Comparison of ENCODE assay signal across 22 mouse cellular contexts in genomic region chr9:31719309-31719708, GRCm38 (mm10).
DNase-seq lines count a peak whose midpoint lies in the region; ATAC-seq and TF ChIP-seq lines count a peak whose summit lies in the region.
"Had no signal": no experiment of that assay in that cellular context is flagged by ENCODE, and none has a peak within 500 bp of the region (broad histone marks: within the 10 kb centered on the region; RNA-seq: fewer than 3 reads in every experiment).

No protein-coding gene starts in this region.

- H3K27ac ChIP-seq in forebrain, postnatal 0 days (ENCODE audit: low read depth, low read length), result no peak overlapping the region
- H3K27ac ChIP-seq in forebrain, embryonic 11.5 days (ENCODE audit: low read depth, low read length), result no peak overlapping the region
- H3K27ac ChIP-seq in layer of hippocampus, adult 2 months, result no peak overlapping the region
- no peak overlapping the region for H3K27ac ChIP-seq in thymus, adult 2 months (ENCODE audit: control insufficient read depth, insufficient read depth, low read length)
- H3K27ac ChIP-seq in forebrain, embryonic 12.5 days, result no peak overlapping the region
- H3K27ac ChIP-seq: heart, embryonic 15.5 days; limb, embryonic 10.5 days had no signal

- ATAC-seq in forebrain, postnatal 0 days, result no peak
- no peak for ATAC-seq in forebrain, embryonic 11.5 days (replicated peaks; ENCODE audit: low FRiP score)
- no peak for ATAC-seq in forebrain, embryonic 12.5 days (ENCODE audit: low FRiP score)
- ATAC-seq: activated CD4-positive, CD25-positive, alpha-beta regulatory T cell, adult 4 months; hindbrain, embryonic 16.5 days had no signal

- 66% methylated on average over 6 of the region's 6 CpGs for WGBS in forebrain, postnatal 0 days
- WGBS in forebrain, embryonic 11.5 days, result 67% methylated on average over 6 of the region's 6 CpGs
- 66% methylated on average over 6 of the region's 6 CpGs for WGBS in thymus, adult 2 months
- 58% methylated on average over 6 of the region's 6 CpGs for WGBS in forebrain, embryonic 12.5 days

- no peaks in the 10 kb centered on the region for H3K4me1 ChIP-seq in forebrain, postnatal 0 days (ENCODE audit: insufficient read depth)
- H3K4me1 ChIP-seq in forebrain, embryonic 11.5 days (replicated peaks; ENCODE audit: control insufficient read depth, insufficient read depth, low read length), result no peaks in the 10 kb centered on the region
- no peaks in the 10 kb centered on the region for H3K4me1 ChIP-seq in thymus, adult 2 months (replicated peaks; ENCODE audit: control insufficient read depth, insufficient read depth, low read length)
- H3K4me1 ChIP-seq in forebrain, embryonic 12.5 days, result no peaks in the 10 kb centered on the region
- H3K4me1 ChIP-seq: heart, embryonic 15.5 days had no signal

- TF ChIP-seq CTCF in forebrain, postnatal 0 days (IDR thresholded peaks at IDR 0.05; ENCODE audit: low read depth), result peak; percentile 21; the same call in 1 of the 2 replicates
- TF ChIP-seq CTCF in layer of hippocampus, adult 2 months (conservative IDR thresholded peaks at IDR 0.05), result peak; percentile 53
- no peak for TF ChIP-seq CTCF in thymus, adult 2 months (IDR thresholded peaks at IDR 0.05; ENCODE audit: borderline replicate concordance, control insufficient read depth, extremely low read depth, insufficient read depth, low read length, poor library complexity)

- no peak for TF ChIP-seq POLR2A in thymus, adult 2 months (IDR thresholded peaks at IDR 0.05; ENCODE audit: control insufficient read depth, extremely low read depth, insufficient read depth, low read length, poor library complexity)

- H3K27me3 ChIP-seq in forebrain, postnatal 0 days (ENCODE audit: insufficient read depth, low read length), result no peaks in the 10 kb centered on the region
- no peaks in the 10 kb centered on the region for H3K27me3 ChIP-seq in forebrain, embryonic 11.5 days (ENCODE audit: control insufficient read depth, insufficient read depth, low read length)
- no peaks in the 10 kb centered on the region for H3K27me3 ChIP-seq in thymus, adult 2 months (ENCODE audit: control insufficient read depth, insufficient read depth, low read length)
- no peaks in the 10 kb centered on the region for H3K27me3 ChIP-seq in forebrain, embryonic 12.5 days
- H3K27me3 ChIP-seq: heart, embryonic 15.5 days had no signal

- no peaks in the 10 kb centered on the region for H3K36me3 ChIP-seq in forebrain, postnatal 0 days (ENCODE audit: insufficient read depth)
- H3K36me3 ChIP-seq in forebrain, embryonic 11.5 days (ENCODE audit: control insufficient read depth, insufficient read depth, low read length), result no peaks in the 10 kb centered on the region
- H3K36me3 ChIP-seq in thymus, adult 2 months (ENCODE audit: control insufficient read depth, insufficient read depth, low read length), result no peaks in the 10 kb centered on the region
- H3K36me3 ChIP-seq in forebrain, embryonic 12.5 days (replicated peaks), result no peaks in the 10 kb centered on the region
- H3K36me3 ChIP-seq: heart, embryonic 15.5 days; limb, embryonic 10.5 days had no signal

- H3K9me3 ChIP-seq in forebrain, postnatal 0 days (ENCODE audit: low read length), result no peaks in the 10 kb centered on the region
- H3K9me3 ChIP-seq in forebrain, embryonic 11.5 days (ENCODE audit: control insufficient read depth, low read length), result no peaks in the 10 kb centered on the region
- H3K9me3 ChIP-seq in forebrain, embryonic 12.5 days, result no peaks in the 10 kb centered on the region
- H3K9me3 ChIP-seq: heart, embryonic 15.5 days; limb, embryonic 10.5 days had no signal

- DNase-seq in forebrain, postnatal 0 days, result no peak
- DNase-seq in forebrain, embryonic 11.5 days (ENCODE audit: low spot score), result no peak
- no peak for DNase-seq in layer of hippocampus, adult 2 months (ENCODE audit: low spot score in 2 of 2)
- no peak for DNase-seq in layer of hippocampus, adult 18-20 months (ENCODE audit: low spot score in 2 of 2)
- DNase-seq in thymus, postnatal 4 days, result peak; percentile 10
- DNase-seq in thymus, adult 2 months, result no peak
- DNase-seq in spleen, postnatal 36 days (ENCODE audit: low spot score in 2 of 2), result no peak
- DNase-seq: adrenal gland, postnatal 10 days; cerebellum, adult 9-11 months; embryo, embryonic 11 days; heart, postnatal 4 days; kidney, adult 18-20 months; kidney, postnatal 10 days; lung, postnatal 14 days; retina, postnatal 1 day; right cerebral cortex, postnatal 4 days; thymus, postnatal 36 days had no signal

- no peak overlapping the region for H3K4me3 ChIP-seq in forebrain, postnatal 0 days (ENCODE audit: low read depth, low read length)
- no peak overlapping the region for H3K4me3 ChIP-seq in forebrain, embryonic 11.5 days (ENCODE audit: low read depth, low read length)
- no peak overlapping the region for H3K4me3 ChIP-seq in layer of hippocampus, adult 2 months
- no peak overlapping the region for H3K4me3 ChIP-seq in thymus, adult 2 months (ENCODE audit: control insufficient read depth, insufficient read depth, low read length)
- H3K4me3 ChIP-seq in forebrain, embryonic 12.5 days (replicated peaks), result no peak overlapping the region
- H3K4me3 ChIP-seq: heart, embryonic 15.5 days; limb, embryonic 10.5 days had no signal

- H3K4me2 ChIP-seq in forebrain, postnatal 0 days (ENCODE audit: low read depth), result no peak overlapping the region
- H3K4me2 ChIP-seq in forebrain, embryonic 11.5 days (ENCODE audit: low read depth, low read length, severe bottlenecking), result no peak overlapping the region
- no peak overlapping the region for H3K4me2 ChIP-seq in forebrain, embryonic 12.5 days
- H3K4me2 ChIP-seq: heart, embryonic 15.5 days had no signal

- no peak overlapping the region for H3K9ac ChIP-seq in forebrain, postnatal 0 days
- no peak overlapping the region for H3K9ac ChIP-seq in forebrain, embryonic 11.5 days (ENCODE audit: low read length)
- no peak overlapping the region for H3K9ac ChIP-seq in forebrain, embryonic 12.5 days
- H3K9ac ChIP-seq: heart, embryonic 15.5 days had no signal
